Mouse (Mus musculus): ENCODE data around the gene Tfap2b. TPM values are rescaled to one million over a fixed set of nuclear protein-coding genes. Genes with fewer than 3 reads are reported as not detected.

Tfap2b gene
- total RNA-seq, 2 experiments from 2014 or later = 1.3 to 1.6 TPM

DNA sequence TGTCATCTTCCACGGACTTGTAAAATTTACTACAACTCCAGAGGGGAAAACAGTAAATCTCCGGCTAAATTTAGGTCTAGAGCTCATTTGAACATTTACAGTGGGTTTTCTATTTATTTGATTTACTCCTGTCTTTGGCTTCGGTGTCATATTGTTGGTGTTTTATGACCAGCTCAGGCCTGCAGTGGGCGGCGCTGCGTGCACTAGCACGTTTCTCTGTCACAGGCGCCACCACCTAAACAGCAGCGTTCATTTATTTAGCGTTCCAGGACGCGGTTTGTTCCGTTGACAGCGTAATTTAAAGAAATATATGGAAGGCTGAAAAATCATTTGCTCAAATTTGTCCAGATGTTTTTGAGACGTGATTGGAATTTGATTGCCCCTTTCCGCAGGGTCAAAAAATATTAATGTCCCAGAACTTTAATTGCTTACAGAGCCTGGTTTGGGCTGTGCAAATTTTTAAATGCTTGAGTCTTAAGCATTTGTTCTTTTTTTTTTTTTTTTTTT lies 22.9 kb downstream of the Tfap2b start:
- DNase-seq (ENCODE audit: low spot score in 2 of 2) = no peak

GRCm38 (mm10) chr1:19232743-19233142 lies 24.0 kb downstream of the Tfap2b start:
- DNase-seq (ENCODE audit: low spot score in 2 of 2) = no peak

- DNase-seq (ENCODE audit: low spot score in 2 of 2) = no peak
Observed at GRCm38 (mm10) chr1:19233857-19234256, 25.1 kb downstream of the Tfap2b start.

DNA sequence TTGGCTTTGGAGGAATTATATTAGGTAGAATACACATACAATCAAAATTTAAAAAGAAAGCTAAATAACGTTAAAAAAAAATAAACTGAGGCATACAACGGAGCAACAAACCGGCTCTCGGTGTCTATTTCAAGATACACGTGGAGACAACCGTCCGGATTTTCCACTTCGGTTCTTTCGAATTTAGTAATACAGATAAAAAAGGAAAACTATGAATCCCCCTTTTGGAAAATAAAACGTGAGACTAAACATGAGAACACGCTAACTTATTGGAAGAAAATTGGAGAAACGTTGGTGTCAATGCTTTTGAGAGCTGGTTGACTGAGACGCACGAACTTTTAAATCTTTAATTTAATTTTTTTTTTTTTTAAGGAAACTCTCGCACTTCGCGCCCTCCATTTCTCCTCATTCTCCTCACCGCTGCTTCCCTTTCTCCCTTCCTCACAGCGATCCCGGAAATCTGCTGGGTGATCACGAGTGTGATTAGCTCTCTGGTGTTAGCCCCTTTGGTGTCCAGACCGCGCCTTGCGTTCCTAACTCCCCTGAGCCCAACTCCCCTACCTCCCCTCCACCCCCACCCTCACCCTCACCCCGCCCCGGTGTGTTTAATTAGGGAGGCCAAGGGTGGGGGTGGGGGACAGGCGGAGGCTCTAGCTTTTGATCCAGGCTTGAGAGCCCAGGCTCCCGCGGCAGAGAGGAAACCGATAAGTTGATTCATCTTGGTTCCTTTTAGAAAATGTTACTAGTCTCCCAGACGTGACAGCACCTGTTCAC lies 25.9 kb downstream of the Tfap2b start:
- no peak for DNase-seq (ENCODE audit: low spot score in 2 of 2)

- no peak for DNase-seq (ENCODE audit: low spot score in 2 of 2)
Observed at GRCm38 (mm10) chr1:19236051-19236450, 27.3 kb downstream of the Tfap2b start.

DNA sequence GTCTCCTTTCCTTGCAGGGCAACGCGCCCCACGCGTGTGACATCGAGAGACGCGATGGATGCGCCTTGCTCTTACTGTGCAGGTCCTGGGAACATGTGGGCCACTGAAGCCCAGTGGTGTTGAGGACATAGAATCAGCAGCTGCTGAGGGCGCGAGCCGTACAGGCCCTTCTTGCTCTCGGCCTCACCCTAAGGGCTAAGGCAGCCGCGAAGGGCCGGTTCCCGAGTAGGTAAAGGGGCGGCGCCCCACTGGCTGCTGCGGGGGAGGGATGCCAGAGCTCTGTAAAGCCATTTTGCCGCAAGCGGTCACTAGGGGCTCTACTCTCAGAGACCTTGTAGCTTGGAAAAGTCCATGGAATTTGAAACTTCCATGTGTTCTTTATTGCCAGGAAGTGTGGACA lies 27.9 kb downstream of the Tfap2b start:
- no peak for DNase-seq (ENCODE audit: low spot score in 2 of 2)

DNA sequence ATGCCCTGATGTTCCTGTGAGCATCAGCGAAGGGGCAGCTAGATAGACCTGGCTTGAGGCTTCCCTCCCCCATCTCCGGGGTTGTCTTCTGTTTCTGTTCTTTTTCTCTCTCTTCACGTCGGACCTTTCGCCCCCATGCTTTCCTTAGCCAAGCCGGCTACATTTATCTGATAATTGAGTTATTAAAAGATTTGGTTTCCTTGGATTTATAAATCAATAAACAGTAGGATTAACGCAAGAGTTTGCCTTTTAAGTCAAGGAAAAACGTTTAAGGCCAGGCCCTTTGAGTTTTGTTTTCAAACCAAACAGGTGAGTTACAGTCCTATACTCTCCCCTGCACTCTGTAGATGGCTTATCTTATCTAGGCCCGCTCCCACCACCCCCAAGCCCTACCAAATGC lies 28.3 kb downstream of the Tfap2b start:
- DNase-seq (ENCODE audit: low spot score in 2 of 2) = no peak

- no peak for DNase-seq (ENCODE audit: low spot score in 2 of 2)
Observed at GRCm38 (mm10) chr1:19237721-19238410, 29.2 kb downstream of the Tfap2b start.

GRCm38 (mm10) chr1:19240054-19240453 lies 31.3 kb downstream of the Tfap2b start:
- no peak for DNase-seq (ENCODE audit: low spot score in 2 of 2)

GRCm38 (mm10) chr1:19241316-19241715 lies 32.6 kb downstream of the Tfap2b start:
- no peak for DNase-seq (ENCODE audit: low spot score in 2 of 2)

DNA sequence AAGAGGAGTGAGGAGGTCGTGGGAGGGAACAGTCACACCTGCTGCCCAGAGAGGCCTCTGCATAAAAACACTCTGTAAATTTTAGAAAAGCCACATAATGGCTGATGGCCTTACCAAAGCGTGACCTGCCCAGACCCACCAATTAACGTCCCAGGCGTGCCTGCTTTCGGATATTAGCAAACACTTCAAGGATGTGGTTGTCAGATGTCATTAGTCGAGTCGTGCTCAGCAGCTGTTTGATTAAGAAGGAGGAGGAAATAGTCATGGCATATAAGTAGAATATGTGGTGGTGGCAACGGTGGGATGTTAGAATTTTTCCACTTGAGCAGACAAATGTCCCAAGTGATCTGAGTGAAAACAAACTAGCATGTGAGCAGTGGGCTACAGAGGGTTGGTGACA lies 33.3 kb downstream of the Tfap2b start:
- DNase-seq (ENCODE audit: low spot score in 2 of 2) = no peak

DNA sequence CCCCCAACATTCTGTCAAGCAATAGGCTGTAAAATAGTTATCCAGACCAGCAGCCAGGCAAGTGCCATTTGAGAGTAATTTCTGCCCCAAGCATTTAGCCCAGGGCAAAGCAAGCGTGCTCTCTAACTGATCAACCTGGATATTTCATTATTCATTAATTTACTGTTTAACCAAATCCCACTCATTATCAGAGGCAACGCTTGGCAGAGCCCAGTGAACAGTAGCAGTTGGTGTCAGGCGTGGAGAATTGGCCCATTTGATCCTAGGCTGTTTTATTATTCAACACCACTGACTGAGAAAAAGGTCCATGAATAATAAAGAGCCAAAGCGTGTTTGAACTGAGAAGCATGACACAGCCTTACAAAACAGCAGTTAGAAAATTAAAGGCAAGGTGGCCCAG lies 36.3 kb downstream of the Tfap2b start:
- no peak for DNase-seq (ENCODE audit: low spot score in 2 of 2)

- no peak for DNase-seq (ENCODE audit: low spot score in 2 of 2)
Observed at GRCm38 (mm10) chr1:19251286-19251685, 42.6 kb downstream of the Tfap2b start.

- DNase-seq (ENCODE audit: low spot score in 2 of 2) = no peak
Observed at GRCm38 (mm10) chr1:19269596-19269995, 60.9 kb downstream of the Tfap2b start.

Other genes with a start within 250 kb of the Tfap2b start
- gene Tfap2d, start 105.9 kb upstream of the Tfap2b start, total RNA-seq (2021) = 1 to 10 TPM; 2.7 to 2.9 TPM